ENCODE assay signal across 14 mouse cellular contexts in genomic region chr7:101060476-101060875, GRCm38 (mm10). TPM values are rescaled to one million over a fixed set of nuclear protein-coding genes. Genes with fewer than 3 reads are reported as not detected.
DNase-seq lines count a peak whose midpoint lies in the region; ATAC-seq and TF ChIP-seq lines count a peak whose summit lies in the region.
"Had no signal": no experiment of that assay in that cellular context is flagged by ENCODE, and none has a peak within 500 bp of the region (broad histone marks: within the 10 kb centered on the region; RNA-seq: fewer than 3 reads in every experiment).

No protein-coding gene starts in this region.

- TF ChIP-seq CTCF in bone marrow, adult 2 months (IDR thresholded peaks at IDR 0.05; ENCODE audit: control insufficient read depth, insufficient read depth, low read length), result no peak
- no peak for TF ChIP-seq CTCF in liver, embryonic 14.5 days (IDR thresholded peaks at IDR 0.05; ENCODE audit: low read depth)
- no peak for TF ChIP-seq CTCF in hindbrain, postnatal 0 days (IDR thresholded peaks at IDR 0.05; ENCODE audit: low read depth)

- peaks cover 8% of the 10 kb centered on the region; the same call in 1 of the 2 replicates for H3K4me1 ChIP-seq in bone marrow, adult 2 months (ENCODE audit: control insufficient read depth, insufficient read depth, low read length)
- peaks cover 0 to 18% of the 10 kb centered on the region in 2 experiments; a peak in 2 of 4 replicates for H3K4me1 ChIP-seq in liver, embryonic 14.5 days (replicated peaks; ENCODE audit: control insufficient read depth in 2 of 2, insufficient read depth in 2 of 2, low read length in 1 of 2)
- no peaks in the 10 kb centered on the region; the same call in 1 of the 2 replicates for H3K4me1 ChIP-seq in hindbrain, postnatal 0 days (ENCODE audit: insufficient read depth, low read length)

- H3K27ac ChIP-seq in bone marrow, adult 2 months (ENCODE audit: control insufficient read depth, insufficient read depth, low read depth, low read length, poor library complexity), result peak overlapping the region; percentile 70
- H3K27ac ChIP-seq in liver, embryonic 14.5 days, result no peak overlapping the region
- no peak overlapping the region for H3K27ac ChIP-seq in hindbrain, postnatal 0 days
- H3K27ac ChIP-seq: kidney, embryonic 15.5 days; limb, embryonic 12.5 days; stomach, embryonic 15.5 days had no signal

- no peaks in the 10 kb centered on the region for H3K36me3 ChIP-seq in liver, embryonic 14.5 days (replicated peaks; ENCODE audit: control insufficient read depth, insufficient read depth, low read depth)
- no peaks in the 10 kb centered on the region for H3K36me3 ChIP-seq in hindbrain, postnatal 0 days (ENCODE audit: insufficient read depth, low read length)
- H3K36me3 ChIP-seq: kidney, embryonic 15.5 days; limb, embryonic 12.5 days; stomach, embryonic 15.5 days had no signal

- DNase-seq in liver, embryonic 14.5 days (ENCODE audit: low read depth in 3 of 3, low spot score in 3 of 3), result no peak
- DNase-seq in hindbrain, postnatal 0 days (ENCODE audit: low spot score), result no peak
- DNase-seq in left cerebral cortex, postnatal 25 days (ENCODE audit: low spot score in 2 of 2), result no peak
- no peak for DNase-seq in frontal cortex, adult 2 months (ENCODE audit: extremely low spot score in 1 of 2, low spot score in 1 of 2)
- DNase-seq: heart, adult 18-20 months; layer of hippocampus, adult 9-11 months had no signal

- H3K4me3 ChIP-seq in bone marrow, adult 2 months (replicated peaks; ENCODE audit: control insufficient read depth, low read depth, low read length), result peak overlapping the region; percentile 25
- H3K4me3 ChIP-seq in liver, embryonic 14.5 days (ENCODE audit: insufficient read depth in 1 of 2, low read depth in 2 of 2, low read length in 2 of 2), result no peak overlapping the region
- no peak overlapping the region for H3K4me3 ChIP-seq in hindbrain, postnatal 0 days (ENCODE audit: low read length)
- H3K4me3 ChIP-seq: erythroblast, embryonic 14.5 days; kidney, embryonic 15.5 days; limb, embryonic 12.5 days; myocyte; stomach, embryonic 15.5 days had no signal

- intact Hi-C loops in left cerebral cortex, postnatal 25 days (cut with DNase I), result loop anchor here (2.0 to 5.0 kb wide), 2 partner anchors 48 to 212 kb away; no protein-coding TSS in a partner anchor

- H3K9ac ChIP-seq in liver, embryonic 14.5 days (replicated peaks), result no peak overlapping the region
- H3K9ac ChIP-seq in hindbrain, postnatal 0 days (replicated peaks; ENCODE audit: low read length), result no peak overlapping the region
- H3K9ac ChIP-seq: kidney, embryonic 15.5 days; limb, embryonic 12.5 days; stomach, embryonic 15.5 days had no signal

- TF ChIP-seq POLR2A in bone marrow, adult 2 months (IDR thresholded peaks at IDR 0.05; ENCODE audit: borderline replicate concordance, control insufficient read depth, low read depth, low read length), result no peak

- WGBS in bone marrow, adult 2 months, result 2% methylated on average over 5 of the region's 5 CpGs
- WGBS in liver, embryonic 14.5 days (ENCODE audit: insufficient replicate concordance), result 8% methylated on average over 5 of the region's 5 CpGs
- 65% methylated on average over 5 of the region's 5 CpGs for WGBS in hindbrain, postnatal 0 days

- peak; percentile 85 for ATAC-seq in CD4-positive, CD25-positive, alpha-beta regulatory T cell, adult 4 months
- no peak for ATAC-seq in liver, embryonic 14.5 days (ENCODE audit: insufficient read depth)
- ATAC-seq in neutrophil, adult 5-6 weeks (ENCODE audit: extremely low read depth, insufficient number of reproducible peaks, low FRiP score, poor library complexity, severe bottlenecking), result peak; percentile 35; the same call in 1 of the 2 replicates
- ATAC-seq in hindbrain, postnatal 0 days, result no peak

- peak overlapping the region; percentile 26; the same call in 1 of the 2 replicates for H3K4me2 ChIP-seq in liver, embryonic 14.5 days (ENCODE audit: low read depth)
- H3K4me2 ChIP-seq in hindbrain, postnatal 0 days (ENCODE audit: low read depth, low read length), result no peak overlapping the region

- no peaks in the 10 kb centered on the region for H3K27me3 ChIP-seq in liver, embryonic 14.5 days (ENCODE audit: control insufficient read depth, insufficient read depth, low read length)
- no peaks in the 10 kb centered on the region for H3K27me3 ChIP-seq in hindbrain, postnatal 0 days (ENCODE audit: insufficient read depth, low read length)
- H3K27me3 ChIP-seq: kidney, embryonic 15.5 days; limb, embryonic 12.5 days; stomach, embryonic 15.5 days had no signal

- TF ChIP-seq EP300 in liver, embryonic 14.5 days (IDR thresholded peaks at IDR 0.05; ENCODE audit: low read depth), result no peak

- H3K9me3 ChIP-seq in liver, embryonic 14.5 days (ENCODE audit: control insufficient read depth, low read length), result no peaks in the 10 kb centered on the region
- H3K9me3 ChIP-seq in hindbrain, postnatal 0 days (ENCODE audit: low read length), result no peaks in the 10 kb centered on the region
- H3K9me3 ChIP-seq: kidney, embryonic 15.5 days; limb, embryonic 12.5 days; stomach, embryonic 15.5 days had no signal

RNA-seq across cellular contexts. Expression of gene Fchsd2, which starts 32.2 kb away (rescaled TPM):
- 10 to 100 TPM; 38.9 to 44.1 TPM for polyA plus RNA-seq in CD4-positive, CD25-positive, alpha-beta regulatory T cell, adult 4 months (2017; shearing (Covaris generic))
- 7.2 and 22.6 TPM in 2 replicates for polyA plus RNA-seq in bone marrow, adult 2 months (2011; ENCODE audit: insufficient read depth, insufficient read length, low replicate concordance, missing spikeins)
- polyA plus RNA-seq in liver, embryonic 14.5 days (2012; rRNA removed), result 2.4 and 3.3 TPM in 2 replicates
- polyA plus RNA-seq in liver, embryonic 14.5 days (2014; fragmentation: Nextera tagmentation; extraction: Ambion mirVana), result 3.1 and 3.4 TPM in 2 replicates
- 457 and 522 TPM in 2 replicates for total RNA-seq in neutrophil, adult 5-6 weeks (2017)
- 42.9 and 43.1 TPM in 2 replicates for total RNA-seq in hindbrain, postnatal 0 days (2014; rRNA removed)
- 32.1 and 34.2 TPM in 2 replicates for polyA plus RNA-seq in hindbrain, postnatal 0 days (2015; fragmentation: Nextera tagmentation; extraction: Ambion mirVana)
- 10 to 100 TPM; 38.8 to 43.9 TPM for total RNA-seq in left cerebral cortex, postnatal 25 days (2021)
- 27.0 and 29.7 TPM in 2 replicates for polyA plus RNA-seq in frontal cortex, adult 2 months (2012; rRNA removed)

RNA-seq across cellular contexts. Expression of gene P2ry2, which starts 47.8 kb away (rescaled TPM):
- not detected for polyA plus RNA-seq in CD4-positive, CD25-positive, alpha-beta regulatory T cell, adult 4 months (2017; shearing (Covaris generic))
- 0.72 and 0.82 TPM in 2 replicates for polyA plus RNA-seq in bone marrow, adult 2 months (2011; ENCODE audit: insufficient read depth, insufficient read length, low replicate concordance, missing spikeins)
- polyA plus RNA-seq in liver, embryonic 14.5 days (2012; rRNA removed), result 0.47 and 0.53 TPM in 2 replicates
- 0.33 and 0.67 TPM in 2 replicates for polyA plus RNA-seq in liver, embryonic 14.5 days (2014; fragmentation: Nextera tagmentation; extraction: Ambion mirVana)
- 15.5 and 22.1 TPM in 2 replicates for total RNA-seq in neutrophil, adult 5-6 weeks (2017)
- 0.07 and 0.52 TPM in 2 replicates for total RNA-seq in hindbrain, postnatal 0 days (2014; rRNA removed)
- 0.51 and 0.95 TPM in 2 replicates for polyA plus RNA-seq in hindbrain, postnatal 0 days (2015; fragmentation: Nextera tagmentation; extraction: Ambion mirVana)
- total RNA-seq in left cerebral cortex, postnatal 25 days (2021), result under 1 TPM; 0.71 to 0.85 TPM
- 0.57 and 0.58 TPM in 2 replicates for polyA plus RNA-seq in frontal cortex, adult 2 months (2012; rRNA removed)

Comparison
In these comparisons a context has a peak if more than half of its experiments do, and no peak if none do; other contexts are left out.
1. ATAC-seq: peak in CD4-positive, CD25-positive, alpha-beta regulatory T cell, adult 4 months (single experiment) and neutrophil, adult 5-6 weeks (single experiment); none in liver, embryonic 14.5 days (single experiment) and hindbrain, postnatal 0 days (single experiment).